Mouse (Mus musculus) ES-E14 (cell line): Measurements from ENCODE around the gene Gm5414. TPM values are rescaled to one million over a fixed set of nuclear protein-coding genes. Genes with fewer than 3 reads are reported as not detected.

Experiments used
- DNase-seq: peaks from one replicate; pipeline ENCODE4 v3.0.0-alpha.2; 2013; ENCODE audit warnings: low read depth, low spot score
- H3K27ac ChIP-seq: 2 replicates; pipeline ENCODE4 v1.5.1; 2012; ENCODE audit warnings: low read depth, mild to moderate bottlenecking, low read length, moderate library complexity, mixed read lengths; ENCODE audit not compliant: poor library complexity, insufficient read depth, severe bottlenecking
- H3K36me3 ChIP-seq: 2 replicates; pipeline ENCODE4 v1.6.1; 2012; ENCODE audit warnings: mild to moderate bottlenecking, low read length, moderate library complexity, mixed read lengths; ENCODE audit not compliant: control insufficient read depth, poor library complexity, insufficient read depth, severe bottlenecking
- H3K4me1 ChIP-seq, 2 experiments: fragments of 150-350 bp in 1 of 2; sonication (generic) in 1 of 2; 2 replicates each; pipeline ENCODE4 v1.6.1; 2012; ENCODE audit warnings: low read length in 2 of 2, mild to moderate bottlenecking in 1 of 2, mixed read lengths in 1 of 2; ENCODE audit not compliant: control insufficient read depth in 2 of 2, insufficient read depth in 2 of 2, poor library complexity in 1 of 2
- H3K4me3 ChIP-seq, 2 experiments: fragments of 150-350 bp in 1 of 2; sonication (generic) in 1 of 2; 2 replicates each; pipeline ENCODE4 v1.5.1; 2012; ENCODE audit warnings: low read length in 2 of 2, low read depth in 1 of 2, mild to moderate bottlenecking in 1 of 2, mixed read lengths in 1 of 2; ENCODE audit not compliant: insufficient read depth in 1 of 2, poor library complexity in 1 of 2, severe bottlenecking in 1 of 2
- H3K9ac ChIP-seq: 2 replicates; pipeline ENCODE4 v1.6.1; 2012; ENCODE audit warnings: low read depth, mild to moderate bottlenecking, low read length, mixed read lengths; ENCODE audit not compliant: poor library complexity, insufficient read depth, severe bottlenecking
- H3K9me3 ChIP-seq: fragments of 150-350 bp; sonication (generic); 2 replicates; pipeline ENCODE4 v1.6.1; 2012; ENCODE audit warnings: low read depth, mild to moderate bottlenecking, low read length; ENCODE audit not compliant: control insufficient read depth, insufficient read depth
- CHD2 ChIP-seq: IDR thresholded peaks from 2 replicates; pipeline ENCODE4 v1.6.1; 2014; ENCODE audit warnings: mild to moderate bottlenecking, low read depth, low read length, inconsistent platforms
- HCFC1 ChIP-seq: IDR thresholded peaks from 2 replicates; pipeline ENCODE4 v1.6.1; 2012; ENCODE audit warnings: low read length, inconsistent platforms, borderline replicate concordance; ENCODE audit not compliant: insufficient read depth
- MAFK ChIP-seq: IDR thresholded peaks from 2 replicates; pipeline ENCODE4 v1.6.1; 2014; ENCODE audit warnings: mild to moderate bottlenecking, low read depth, low read length, inconsistent platforms; ENCODE audit not compliant: insufficient read depth
- ZC3H11A ChIP-seq: IDR thresholded peaks from 2 replicates; pipeline ENCODE4 v1.6.1; 2012; ENCODE audit warnings: low read depth, mild to moderate bottlenecking, inconsistent platforms, low read length, borderline replicate concordance
- ZNF384 ChIP-seq: IDR thresholded peaks from 2 replicates; pipeline ENCODE4 v1.6.1; 2012; ENCODE audit warnings: low read depth, low read length, inconsistent platforms
- in situ Hi-C, 2 experiments: fragments of 600-800 bp; cut with MboI; formaldehyde crosslinking; loops; one replicate each; pipeline ENCODE4 v1.15.1; 2025; ENCODE audit warnings: low sequenced_read_pairs in 2 of 2, inconsistent platforms in 1 of 2; ENCODE audit not compliant: unreplicated experiment in 2 of 2
- total RNA-seq: library from RNA; depleted of rRNA; stranded (reverse); fragments of 300-350 nt; gene quantifications from 2 replicates; pipeline ENCODE4 v1.2.3, GENCODE M21; 2012; rRNA removed

Gene Gm5414
- total RNA-seq, 1 experiment, result not detected

- Histone ChIP-seq H3K36me3 (no peaks in the 10 kb centered on the region), H3K4me3 (no peak overlapping the region), H3K9ac (no peak overlapping the region), H3K4me1 (no peaks in the 10 kb centered on the region), H3K27ac (no peak overlapping the region), H3K9me3 (no peaks in the 10 kb centered on the region)
- TF ChIP-seq ZNF384 (no peak), CHD2 (no peak), ZC3H11A (no peak), HCFC1 (no peak)
- in situ Hi-C loops, result no loop called here
- DNase-seq, result peak; percentile 40
Observed at GRCm38 (mm10) chr15:101588216-101588615, 39.8 kb downstream of the Gm5414 start.

GRCm38 (mm10) chr15:101584456-101584855 lies 43.5 kb downstream of the Gm5414 start:
- no peak for DNase-seq
- H3K27ac ChIP-seq, result no peak overlapping the region
- H3K4me1 ChIP-seq, result no peaks in the 10 kb centered on the region
- H3K36me3 ChIP-seq, result no peaks in the 10 kb centered on the region
- H3K9ac ChIP-seq, result no peak overlapping the region
- no peaks in the 10 kb centered on the region for H3K9me3 ChIP-seq
- TF ChIP-seq HCFC1 (no peak), MAFK (no peak), ZNF384 (no peak), ZC3H11A (no peak), CHD2 (no peak)
- in situ Hi-C loops, result no loop called here
- no peak overlapping the region for H3K4me3 ChIP-seq

GRCm38 (mm10) chr15:101583211-101583965 lies 44.6 kb downstream of the Gm5414 start:
- TF ChIP-seq ZC3H11A (no peak), HCFC1 (no peak), MAFK (no peak)
- Histone ChIP-seq H3K4me1 (no peaks in the 10 kb centered on the region), H3K36me3 (no peaks in the 10 kb centered on the region), H3K9ac (no peak overlapping the region), H3K4me3 (no peak overlapping the region), H3K9me3 (no peaks in the 10 kb centered on the region), H3K27ac (no peak overlapping the region)
- in situ Hi-C loops, result no loop called here
- no peak for DNase-seq

GRCm38 (mm10) chr15:101581701-101582100 lies 46.3 kb downstream of the Gm5414 start:
- TF ChIP-seq HCFC1, result no peak
- TF ChIP-seq ZC3H11A, result no peak
- no peak for TF ChIP-seq CHD2
- no peak for TF ChIP-seq MAFK
- TF ChIP-seq ZNF384, result no peak
- no peaks in the 10 kb centered on the region for H3K9me3 ChIP-seq
- no peak overlapping the region for H3K27ac ChIP-seq
- H3K36me3 ChIP-seq, result no peaks in the 10 kb centered on the region
- DNase-seq, result no peak
- no peak overlapping the region for H3K9ac ChIP-seq
- in situ Hi-C loops, result no loop called here
- no peak overlapping the region for H3K4me3 ChIP-seq
- H3K4me1 ChIP-seq, result no peaks in the 10 kb centered on the region

GRCm38 (mm10) chr15:101575506-101575905 lies 52.5 kb downstream of the Gm5414 start:
- no peak overlapping the region for H3K4me3 ChIP-seq
- H3K36me3 ChIP-seq, result no peaks in the 10 kb centered on the region
- no peak overlapping the region for H3K9ac ChIP-seq
- in situ Hi-C loops, result no loop called here
- no peak for DNase-seq
- TF ChIP-seq ZC3H11A (no peak), ZNF384 (no peak), CHD2 (no peak), HCFC1 (no peak), MAFK (no peak)
- H3K4me1 ChIP-seq, result no peaks in the 10 kb centered on the region
- no peak overlapping the region for H3K27ac ChIP-seq
- no peaks in the 10 kb centered on the region for H3K9me3 ChIP-seq

Other genes starting within 250 kb of the Gm5414 start
- gene Krt7, start 217.1 kb downstream of the Gm5414 start, total RNA-seq, result 10.0 and 14.1 TPM in 2 replicates
- not detected in 2 replicates for gene Krt87, start 189.4 kb downstream of the Gm5414 start, total RNA-seq
- not detected in 2 replicates for gene Krt88, start 180.4 kb downstream of the Gm5414 start, total RNA-seq
- gene Krt81, start 164.4 kb downstream of the Gm5414 start, total RNA-seq, result not detected in 2 replicates
- not detected in 2 replicates for gene Krt86, start 154.7 kb downstream of the Gm5414 start, total RNA-seq
- gene Krt83, start 136.7 kb downstream of the Gm5414 start, total RNA-seq, result not detected in 2 replicates
- not detected in 2 replicates for gene Gm49425, start 110.9 kb downstream of the Gm5414 start, total RNA-seq
- not detected in 2 replicates for gene Krt84, start 95.4 kb downstream of the Gm5414 start, total RNA-seq
- not detected in 2 replicates for gene Krt82, start 77.5 kb downstream of the Gm5414 start, total RNA-seq
- 0.27 TPM in 1 of 2 replicates, not detected in the other for gene Krt90, start 65.2 kb downstream of the Gm5414 start, total RNA-seq
- 0.04 TPM in 1 of 2 replicates, not detected in the other for gene Krt75, start 54.3 kb downstream of the Gm5414 start, total RNA-seq
- not detected in 2 replicates for gene Gm5478, start 19.2 kb upstream of the Gm5414 start, total RNA-seq
- not detected in 2 replicates for gene Krt6b, start 52.1 kb upstream of the Gm5414 start, total RNA-seq
- gene Krt6a, start 66.1 kb upstream of the Gm5414 start, total RNA-seq, result 0.22 TPM in 1 of 2 replicates, not detected in the other
- gene Krt5, start 84.7 kb upstream of the Gm5414 start, total RNA-seq, result 0.11 and 0.31 TPM in 2 replicates
- 0.16 TPM in 1 of 2 replicates, not detected in the other for gene Krt71, start 114.9 kb upstream of the Gm5414 start, total RNA-seq
- gene Krt72, start 158.3 kb upstream of the Gm5414 start, total RNA-seq, result 0.11 TPM in 1 of 2 replicates, not detected in the other
- gene Krt73, start 174.2 kb upstream of the Gm5414 start, total RNA-seq, result not detected in 2 replicates
- gene Krt2, start 190.0 kb upstream of the Gm5414 start, total RNA-seq, result not detected in 2 replicates
- gene Krt1, start 222.6 kb upstream of the Gm5414 start, total RNA-seq, result 0.09 TPM in 1 of 2 replicates, not detected in the other
- gene Krt77, start 241.5 kb upstream of the Gm5414 start, total RNA-seq, result not detected in 2 replicates